Mouse (Mus musculus) kidney, postnatal 25 days (tissue): Measurements from ENCODE around the gene Mau2.
"Not testable (repeated sequence)": the region's sequence is repeated elsewhere in the genome, so short reads cannot be mapped to it uniquely, and the experiment has no call there.

Source experiments
- DNase-seq, 2 experiments: peaks; one replicate each; pipeline ENCODE4 v3.0.0; 2021; ENCODE audit warnings: mixed read lengths in 2 of 2

The Mau2 gene

GRCm38 (mm10) chr8:70023596-70023995, 18.9 kb downstream of the Mau2 start:
- DNase-seq: no peak

GRCm38 (mm10) chr8:70015017-70015416, 27.5 kb downstream of the Mau2 start:
- no peak for DNase-seq

- DNase-seq: no peak
These were observed 29.8 kb downstream of the Mau2 start for GRCm38 (mm10) chr8:70012763-70013162.

- no peak for DNase-seq
These were observed 30.2 kb downstream of the Mau2 start for GRCm38 (mm10) chr8:70012350-70012749.

GRCm38 (mm10) chr8:70010796-70011195, 31.7 kb downstream of the Mau2 start:
- not testable (repeated sequence) for DNase-seq

GRCm38 (mm10) chr8:70005178-70005577, 37.4 kb downstream of the Mau2 start:
- DNase-seq: peak; percentile 31 to 62

GRCm38 (mm10) chr8:70004345-70004744, 38.2 kb downstream of the Mau2 start:
- DNase-seq: peak in 1 of 2 experiments; percentile 52

GRCm38 (mm10) chr8:70003204-70003657, 39.3 kb downstream of the Mau2 start:
- no peak for DNase-seq

- not testable (repeated sequence) for DNase-seq
These were observed 40.7 kb downstream of the Mau2 start for GRCm38 (mm10) chr8:70001892-70002191.

GRCm38 (mm10) chr8:70001176-70001891, 41.2 kb downstream of the Mau2 start:
- peak; percentile 66 to 83 for DNase-seq

- DNase-seq: no peak
These were observed 42.3 kb downstream of the Mau2 start for GRCm38 (mm10) chr8:70000226-70000625.

- no peak for DNase-seq
These were observed 43.3 kb downstream of the Mau2 start for GRCm38 (mm10) chr8:69999236-69999635.

- DNase-seq: peak; percentile 41 to 68
These were observed 43.8 kb downstream of the Mau2 start for GRCm38 (mm10) chr8:69998706-69999105.

- no peak for DNase-seq
These were observed 45.8 kb downstream of the Mau2 start for GRCm38 (mm10) chr8:69996589-69997285.

GRCm38 (mm10) chr8:69995776-69996588, 46.6 kb downstream of the Mau2 start, which contains the start of gene Gatad2a:
TSS of gene Gatad2a (minus strand) at chr8:69996384.
- DNase-seq: peak; percentile 99 to 100

- DNase-seq: no peak
These were observed 47.1 kb downstream of the Mau2 start for GRCm38 (mm10) chr8:69995422-69995775.

GRCm38 (mm10) chr8:69988936-69989335, 53.6 kb downstream of the Mau2 start:
- DNase-seq: not testable (repeated sequence)

- no peak for DNase-seq
These were observed 54.8 kb downstream of the Mau2 start for GRCm38 (mm10) chr8:69987744-69988143.

- DNase-seq: no peak
These were observed 57.5 kb downstream of the Mau2 start for GRCm38 (mm10) chr8:69984876-69985553.

GRCm38 (mm10) chr8:69978456-69978855, 64.1 kb downstream of the Mau2 start:
- DNase-seq: no peak

- DNase-seq: no peak
These were observed 67.7 kb downstream of the Mau2 start for GRCm38 (mm10) chr8:69974806-69975205.

GRCm38 (mm10) chr8:69974194-69974614, 68.3 kb downstream of the Mau2 start:
- peak; percentile 96 to 97 for DNase-seq
